Mouse (Mus musculus) kidney, embryonic 16.5 days (tissue): ENCODE results near the gene Ptprk. TPM values are rescaled to one million over a fixed set of nuclear protein-coding genes. Genes with fewer than 3 reads are reported as not detected.

ENCODE experiments used
- ATAC-seq: fragments of 200-750 bp; cut with Nextera tagmentation; 2 replicates; pipeline ENCODE4 v1.8.0; 2017; ENCODE audit warnings: moderate TSS enrichment; ENCODE audit not compliant: low FRiP score, low TSS enrichment
- H3K27ac ChIP-seq: fragments of 300-500 bp; sonication (generic); 2 replicates; pipeline ENCODE4 v1.5.1; 2014; ENCODE audit warnings: low read length
- H3K27me3 ChIP-seq: fragments of 300-500 bp; sonication (generic); 2 replicates; pipeline ENCODE4 v1.6.1; 2014; ENCODE audit warnings: low read length, control low read depth, mixed read lengths; ENCODE audit not compliant: insufficient read depth
- H3K36me3 ChIP-seq: fragments of 300-500 bp; sonication (generic); 2 replicates; pipeline ENCODE4 v1.6.1; 2014; ENCODE audit warnings: low read length, control low read depth, mixed read lengths; ENCODE audit not compliant: insufficient read depth
- H3K4me1 ChIP-seq: fragments of 300-500 bp; sonication (generic); 2 replicates; pipeline ENCODE4 v1.6.1; 2014; ENCODE audit warnings: low read length, control low read depth, mixed read lengths; ENCODE audit not compliant: insufficient read depth
- H3K4me2 ChIP-seq: fragments of 300-500 bp; sonication (generic); replicated peaks from 2 replicates; pipeline ENCODE4 v1.6.1; 2014; ENCODE audit warnings: low read depth, low read length
- H3K4me3 ChIP-seq: fragments of 300-500 bp; sonication (generic); 2 replicates; pipeline ENCODE4 v1.5.1; 2014; ENCODE audit warnings: mild to moderate bottlenecking, low read length
- H3K9ac ChIP-seq: fragments of 300-500 bp; sonication (generic); replicated peaks from 2 replicates; pipeline ENCODE4 v1.6.1; 2014; ENCODE audit warnings: low read length
- H3K9me3 ChIP-seq: fragments of 300-500 bp; sonication (generic); 2 replicates; pipeline ENCODE4 v1.6.1; 2016; ENCODE audit warnings: low read length, control low read depth
- WGBS: fragments of 180-500 bp; shearing (Covaris S2); extraction: QIAGEN DNeasy Blood & Tissue Kit; methylation state at CpG from one replicate; pipeline ENCODE4 v1.1.7; 2014; 5-methylcytosine and 5-hydroxymethylcytosine counted together
- microRNA-seq: library from miRNA; unstranded; fragments of <30 nt; microRNA quantifications from one replicate; pipeline ENCODE4, GENCODE M21; 2016
- polyA plus RNA-seq: library from polyadenylated mRNA; unstranded; fragments of >200 nt; fragmentation: Nextera tagmentation; extraction: Ambion mirVana; gene quantifications from 2 replicates; pipeline ENCODE4 v1.2.1, GENCODE M21; 2015

Gene Ptprk
- polyA plus RNA-seq, 1 experiment from 2014 or later, result 34.7 TPM

DNA sequence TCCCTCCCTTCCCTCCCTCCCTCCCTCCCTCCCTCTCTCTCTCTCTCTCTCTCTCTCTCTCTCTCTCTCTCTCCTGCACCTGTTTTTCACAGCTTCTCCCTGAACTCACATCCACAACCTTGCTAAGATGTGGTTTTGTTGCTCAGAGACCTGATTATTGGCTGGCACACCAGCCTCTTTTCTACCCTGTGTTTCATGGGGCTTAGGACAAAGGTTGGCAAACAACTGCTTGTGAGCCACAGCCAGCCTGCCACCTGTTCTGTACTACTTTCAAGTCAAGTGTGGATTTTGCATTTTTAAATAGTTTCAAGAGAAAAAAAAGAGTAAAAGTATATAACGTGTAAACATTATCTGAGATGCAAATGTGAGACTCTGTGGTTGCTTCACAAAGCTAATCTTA, 544.8 kb downstream of the Ptprk start:
- no peaks in the 10 kb centered on the region for H3K9me3 ChIP-seq
- H3K4me2 ChIP-seq, result no peak overlapping the region
- no peaks in the 10 kb centered on the region for H3K4me1 ChIP-seq
- H3K36me3 ChIP-seq, result no peaks in the 10 kb centered on the region
- no peaks in the 10 kb centered on the region for H3K27me3 ChIP-seq
- no peak overlapping the region for H3K9ac ChIP-seq
- ATAC-seq, result no peak
- 86% methylated on average over 1 of the region's 1 CpGs for WGBS
- H3K4me3 ChIP-seq, result no peak overlapping the region
- H3K27ac ChIP-seq, result no peak overlapping the region

GRCm38 (mm10) chr10:28636096-28636495, 561.5 kb downstream of the Ptprk start:
- no peaks in the 10 kb centered on the region for H3K27me3 ChIP-seq
- no peak overlapping the region for H3K4me3 ChIP-seq
- H3K36me3 ChIP-seq, result no peaks in the 10 kb centered on the region
- H3K9ac ChIP-seq, result no peak overlapping the region
- peak; percentile 69; the same call in 1 of the 2 replicates for ATAC-seq
- H3K27ac ChIP-seq, result no peak overlapping the region
- no peaks in the 10 kb centered on the region for H3K9me3 ChIP-seq
- no peaks in the 10 kb centered on the region for H3K4me1 ChIP-seq
- no peak overlapping the region for H3K4me2 ChIP-seq

- Histone ChIP-seq H3K4me1 (no peaks in the 10 kb centered on the region), H3K4me2 (no peak overlapping the region), H3K9me3 (no peaks in the 10 kb centered on the region), H3K36me3 (no peaks in the 10 kb centered on the region), H3K9ac (no peak overlapping the region), H3K27ac (no peak overlapping the region), H3K27me3 (no peaks in the 10 kb centered on the region), H3K4me3 (no peak overlapping the region)
- ATAC-seq, result no peak
- WGBS, result 87% methylated on average over 2 of the region's 2 CpGs
These were observed 567.3 kb downstream of the Ptprk start for GRCm38 (mm10) chr10:28641887-28642286.

Small RNA genes lying within 50 kb of the gene (microRNA-seq; reads per million reads assigned to microRNA genes)
- gene Gm22370, result not detected
